Mouse (Mus musculus): ENCODE results near the gene Fgf12. TPM values are rescaled to one million over a fixed set of nuclear protein-coding genes. Genes with fewer than 3 reads are reported as not detected.

Fgf12 gene
- polyA plus RNA-seq (2012; rRNA removed) (0.01 and 0.06 TPM in 2 replicates), polyA plus RNA-seq (2014; fragmentation: Nextera tagmentation; extraction: Ambion mirVana) (0.09 TPM in 1 of 2 replicates, not detected in the other)

- Histone ChIP-seq H3K27me3 (ENCODE audit: control insufficient read depth, insufficient read depth, low read length) (no peaks in the 10 kb centered on the region; the same call in 1 of the 2 replicates), H3K9me3 (ENCODE audit: control insufficient read depth, low read length) (no peaks in the 10 kb centered on the region), H3K4me2 (ENCODE audit: low read depth) (no peak within 1 kb of the TSS), H3K4me1 (replicated peaks; ENCODE audit: control insufficient read depth in 2 of 2, insufficient read depth in 2 of 2, low read length in 1 of 2) (no peaks in the 10 kb centered on the region), H3K36me3 (replicated peaks; ENCODE audit: control insufficient read depth, insufficient read depth, low read depth) (no peaks in the 10 kb centered on the region), H3K9ac (replicated peaks) (no peak within 1 kb of the TSS), H3K27ac (no peak within 1 kb of the TSS), H3K4me3 (ENCODE audit: insufficient read depth in 1 of 2, low read depth in 2 of 2, low read length in 2 of 2) (no peak within 1 kb of the TSS)
- WGBS (ENCODE audit: insufficient replicate concordance) = under 1% methylated on average over 16 of the region's 16 CpGs
- ATAC-seq (ENCODE audit: insufficient read depth) = no peak
- TF ChIP-seq EP300 (IDR thresholded peaks at IDR 0.05; ENCODE audit: low read depth) (no peak), CTCF (IDR thresholded peaks at IDR 0.05; ENCODE audit: low read depth) (no peak)
- no peak for DNase-seq (ENCODE audit: low read depth in 3 of 3, low spot score in 3 of 3)
These were observed at the start of gene Fgf12 for GRCm38 (mm10) chr16:28752638-28753118. Gene Fgf12, minus strand, starts transcription at chr16:28753068.

GRCm38 (mm10) chr16:28793115-28793514 lies 40.2 kb upstream of the Fgf12 start:
- DNase-seq (ENCODE audit: low read depth in 3 of 3, low spot score in 3 of 3) = no peak
- Histone ChIP-seq H3K4me3 (ENCODE audit: insufficient read depth in 1 of 2, low read depth in 2 of 2, low read length in 2 of 2) (no peak overlapping the region), H3K9me3 (ENCODE audit: control insufficient read depth, low read length) (no peaks in the 10 kb centered on the region), H3K27ac (no peak overlapping the region), H3K27me3 (ENCODE audit: control insufficient read depth, insufficient read depth, low read length) (no peaks in the 10 kb centered on the region), H3K9ac (replicated peaks) (no peak overlapping the region), H3K4me1 (replicated peaks; ENCODE audit: control insufficient read depth in 2 of 2, insufficient read depth in 2 of 2, low read length in 1 of 2) (no peaks in the 10 kb centered on the region), H3K36me3 (replicated peaks; ENCODE audit: control insufficient read depth, insufficient read depth, low read depth) (no peaks in the 10 kb centered on the region), H3K4me2 (ENCODE audit: low read depth) (no peak overlapping the region)
- TF ChIP-seq CTCF (IDR thresholded peaks at IDR 0.05; ENCODE audit: low read depth) (peak; percentile 64), EP300 (IDR thresholded peaks at IDR 0.05; ENCODE audit: low read depth) (no peak)
- no peak for ATAC-seq (ENCODE audit: insufficient read depth)
- 5% methylated on average over 4 of the region's 4 CpGs for WGBS (ENCODE audit: insufficient replicate concordance)

DNA sequence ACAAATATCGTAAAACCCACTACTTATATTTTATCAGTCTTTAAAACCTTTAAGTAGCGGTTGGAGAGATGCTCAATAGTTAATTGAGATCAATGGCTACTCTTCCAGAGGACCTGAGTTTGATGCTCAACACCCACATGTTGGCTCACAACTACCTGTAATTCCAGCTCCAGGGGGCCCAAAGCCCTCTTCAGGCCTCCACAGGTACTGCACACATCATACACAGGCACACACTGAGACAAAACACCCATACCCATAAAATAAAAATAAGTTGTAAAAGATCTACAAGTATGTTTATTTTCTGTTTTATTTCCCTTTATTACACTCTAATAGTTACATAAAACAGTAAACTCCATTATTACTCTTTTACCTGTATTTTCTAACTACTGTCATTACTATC lies 17.4 kb upstream of the Fgf12 start:
- ATAC-seq (ENCODE audit: insufficient read depth) (no peak), DNase-seq (ENCODE audit: low read depth in 3 of 3, low spot score in 3 of 3) (no peak)
- TF ChIP-seq EP300 (IDR thresholded peaks at IDR 0.05; ENCODE audit: low read depth) (no peak), CTCF (IDR thresholded peaks at IDR 0.05; ENCODE audit: low read depth) (peak; percentile 32)
- Histone ChIP-seq H3K27ac (no peak overlapping the region), H3K36me3 (replicated peaks; ENCODE audit: control insufficient read depth, insufficient read depth, low read depth) (no peaks in the 10 kb centered on the region), H3K4me3 (ENCODE audit: insufficient read depth in 1 of 2, low read depth in 2 of 2, low read length in 2 of 2) (no peak overlapping the region), H3K27me3 (ENCODE audit: control insufficient read depth, insufficient read depth, low read length) (no peaks in the 10 kb centered on the region), H3K4me2 (ENCODE audit: low read depth) (no peak overlapping the region), H3K9ac (replicated peaks) (no peak overlapping the region), H3K9me3 (ENCODE audit: control insufficient read depth, low read length) (no peaks in the 10 kb centered on the region), H3K4me1 (replicated peaks; ENCODE audit: control insufficient read depth in 2 of 2, insufficient read depth in 2 of 2, low read length in 1 of 2) (no peaks in the 10 kb centered on the region)
- WGBS (ENCODE audit: insufficient replicate concordance) = 57% methylated on average over 2 of the region's 2 CpGs

- Histone ChIP-seq H3K4me3 (ENCODE audit: insufficient read depth in 1 of 2, low read depth in 2 of 2, low read length in 2 of 2) (no peak overlapping the region), H3K27me3 (ENCODE audit: control insufficient read depth, insufficient read depth, low read length) (no peaks in the 10 kb centered on the region), H3K4me2 (ENCODE audit: low read depth) (no peak overlapping the region), H3K27ac (no peak overlapping the region), H3K9me3 (ENCODE audit: control insufficient read depth, low read length) (no peaks in the 10 kb centered on the region), H3K4me1 (replicated peaks; ENCODE audit: control insufficient read depth in 2 of 2, insufficient read depth in 2 of 2, low read length in 1 of 2) (no peaks in the 10 kb centered on the region), H3K9ac (replicated peaks) (no peak overlapping the region), H3K36me3 (replicated peaks; ENCODE audit: control insufficient read depth, insufficient read depth, low read depth) (no peaks in the 10 kb centered on the region)
- WGBS (ENCODE audit: insufficient replicate concordance) = 70% methylated on average over 4 of the region's 4 CpGs
- no peak for DNase-seq (ENCODE audit: low read depth in 3 of 3, low spot score in 3 of 3)
- ATAC-seq (ENCODE audit: insufficient read depth) = no peak
- TF ChIP-seq CTCF (IDR thresholded peaks at IDR 0.05; ENCODE audit: low read depth) (no peak), EP300 (IDR thresholded peaks at IDR 0.05; ENCODE audit: low read depth) (no peak)
These were observed 8.6 kb upstream of the Fgf12 start for GRCm38 (mm10) chr16:28761417-28761976.

GRCm38 (mm10) chr16:28753124-28753917 lies 453 bp upstream of the Fgf12 start:
- Histone ChIP-seq H3K9me3 (ENCODE audit: control insufficient read depth, low read length) (no peaks in the 10 kb centered on the region), H3K4me1 (replicated peaks; ENCODE audit: control insufficient read depth in 2 of 2, insufficient read depth in 2 of 2, low read length in 1 of 2) (no peaks in the 10 kb centered on the region), H3K4me3 (ENCODE audit: insufficient read depth in 1 of 2, low read depth in 2 of 2, low read length in 2 of 2) (no peak overlapping the region), H3K27ac (no peak overlapping the region), H3K4me2 (ENCODE audit: low read depth) (no peak overlapping the region), H3K9ac (replicated peaks) (no peak overlapping the region), H3K36me3 (replicated peaks; ENCODE audit: control insufficient read depth, insufficient read depth, low read depth) (no peaks in the 10 kb centered on the region), H3K27me3 (ENCODE audit: control insufficient read depth, insufficient read depth, low read length) (no peaks in the 10 kb centered on the region; the same call in 1 of the 2 replicates)
- DNase-seq (ENCODE audit: low read depth in 3 of 3, low spot score in 3 of 3) = no peak
- 2% methylated on average over 33 of the region's 33 CpGs for WGBS (ENCODE audit: insufficient replicate concordance)
- no peak for TF ChIP-seq CTCF (IDR thresholded peaks at IDR 0.05; ENCODE audit: low read depth)
- TF ChIP-seq EP300 (IDR thresholded peaks at IDR 0.05; ENCODE audit: low read depth) = no peak
- no peak for ATAC-seq (ENCODE audit: insufficient read depth)

Data from liver, embryonic 14.5 days (tissue).